Mouse (Mus musculus) lung, postnatal 14 days (tissue): ENCODE measurements at regions not wholly inside any gene's neighbourhood (a gene's known extent, or its start where the extent isn't known, plus 50 kb on each side); places are given as distances from the start of the nearest gene placed in this dataset.
A peak's percentile ranks its signal among the peaks of the same experiment; 100 is the strongest.
"Not testable (repeated sequence)": the region's sequence is repeated elsewhere in the genome, so short reads cannot be mapped to it uniquely, and the experiment has no call there.

Source experiments
- DNase-seq: peaks from one replicate; pipeline ENCODE4 v3.0.0; 2021

GRCm38 (mm10) chr2:48315306-48315705, 498.6 kb upstream of the Acvr2a start:
- no peak for DNase-seq

- no peak for DNase-seq
Observed at GRCm38 (mm10) chr2:48316180-48316889, 497.6 kb upstream of the Acvr2a start.

GRCm38 (mm10) chr2:48317821-48318220, 496.1 kb upstream of the Acvr2a start:
- DNase-seq, result no peak

DNA sequence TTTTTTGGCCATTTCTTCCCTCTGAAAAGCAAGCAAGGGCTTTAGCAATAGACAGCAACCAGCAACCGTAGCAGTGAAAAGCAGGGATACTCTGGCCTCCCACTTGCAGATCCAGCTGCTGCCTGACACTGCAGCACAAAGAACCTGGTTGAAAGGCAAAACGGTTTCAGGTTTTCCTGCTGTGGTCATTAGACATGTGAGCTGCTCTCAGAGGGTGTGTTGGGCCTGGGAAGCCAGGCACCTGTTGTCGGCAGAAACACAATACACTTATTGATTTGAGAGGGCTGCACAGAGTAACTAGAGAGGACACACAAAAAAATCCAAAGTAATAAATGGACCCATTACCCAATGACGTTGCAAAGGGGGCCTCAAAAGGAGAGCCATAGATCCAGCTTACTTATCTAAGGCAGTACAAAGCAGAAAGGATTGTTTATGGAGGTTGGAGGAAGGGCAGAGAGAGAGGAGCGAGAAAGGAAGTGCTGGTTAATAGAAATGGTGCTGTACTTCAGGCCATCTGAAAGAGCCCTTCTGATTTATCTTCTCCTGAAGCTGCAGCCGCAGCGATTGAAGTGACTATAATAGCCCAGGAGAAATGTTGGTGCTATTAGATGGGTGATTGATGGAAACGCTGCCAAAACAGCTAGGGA, 495.4 kb upstream of the Acvr2a start:
- DNase-seq, result no peak

DNA sequence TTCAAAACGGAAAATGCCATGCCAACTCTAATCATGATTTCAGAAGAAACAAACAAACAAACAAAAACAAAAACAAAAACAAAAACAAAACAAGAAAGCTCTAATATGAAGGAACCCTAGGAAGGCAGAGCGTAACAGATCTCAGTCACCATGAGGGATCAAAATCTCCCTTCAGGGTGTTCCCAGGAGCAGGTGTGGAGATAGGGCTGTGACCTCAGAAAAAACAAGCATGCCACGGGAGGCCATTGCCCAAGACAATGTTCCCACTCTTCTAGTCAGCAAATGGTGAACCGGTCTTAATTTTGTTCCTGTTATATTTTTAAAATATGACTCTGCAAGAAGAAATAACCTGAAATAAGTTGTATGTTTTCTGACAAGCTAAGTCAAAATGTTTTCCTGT, 492.4 kb upstream of the Acvr2a start:
- DNase-seq, result no peak

DNA sequence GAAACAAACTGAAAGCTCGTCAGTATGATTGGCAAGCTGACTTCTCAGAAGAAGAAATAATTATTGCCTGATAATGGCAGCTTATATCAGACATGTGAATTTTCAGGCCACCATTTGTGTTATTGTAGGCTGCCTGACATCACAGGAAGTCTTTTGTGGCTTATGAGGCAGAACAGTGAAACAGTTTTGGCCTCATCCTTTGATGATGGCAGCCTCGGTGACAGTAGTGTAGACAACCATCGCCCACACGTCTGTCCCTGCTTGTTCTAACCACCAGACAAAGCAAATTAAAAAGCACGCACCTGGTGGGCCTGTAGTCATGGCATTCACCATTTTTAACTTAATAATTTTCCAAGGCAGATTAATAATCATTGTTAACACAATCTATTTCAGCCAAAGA, 491.6 kb upstream of the Acvr2a start:
- DNase-seq, result no peak

DNA sequence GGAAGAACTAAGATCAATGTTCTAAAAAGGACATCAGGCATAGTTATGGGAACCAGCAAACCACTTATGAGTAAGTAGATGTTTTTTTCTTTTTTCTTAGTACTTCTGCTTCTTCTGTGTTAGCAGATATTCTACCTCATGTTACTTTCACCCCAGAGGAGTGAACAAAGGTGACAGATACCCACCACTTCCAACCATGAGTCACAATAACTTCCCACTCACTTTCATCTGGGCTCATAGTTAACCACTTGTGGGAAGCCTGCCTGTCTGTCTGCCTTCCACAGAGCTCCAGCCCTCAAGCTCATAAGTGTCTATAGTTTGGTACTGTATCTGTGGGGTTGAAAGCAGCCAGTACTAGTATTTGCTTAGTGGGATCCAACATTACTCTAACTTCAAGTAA, 485.7 kb upstream of the Acvr2a start:
- no peak for DNase-seq

- DNase-seq, result peak; percentile 15
Observed at GRCm38 (mm10) chr2:48332783-48333182, 481.1 kb upstream of the Acvr2a start.

GRCm38 (mm10) chr2:48348021-48348420, 465.9 kb upstream of the Acvr2a start:
- DNase-seq, result no peak

DNA sequence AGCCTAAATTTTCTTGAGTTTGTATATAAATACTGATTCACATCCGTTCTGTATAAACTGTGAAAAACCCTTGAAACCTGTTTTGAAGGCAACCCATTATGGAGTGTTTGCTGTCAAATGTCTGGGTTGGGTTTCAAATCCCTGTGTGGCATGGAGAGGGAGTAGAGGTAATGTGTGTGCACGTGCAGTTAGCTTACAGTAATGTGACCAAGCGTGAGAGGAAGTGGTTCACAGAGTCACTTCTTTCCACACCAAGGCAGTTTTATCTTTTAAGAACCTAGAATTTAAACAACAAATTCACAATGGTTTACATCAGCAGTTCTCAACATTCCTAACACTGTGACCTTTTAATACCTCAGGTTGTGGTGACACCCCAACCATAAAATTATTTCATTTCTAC, 464.1 kb upstream of the Acvr2a start:
- no peak for DNase-seq

DNA sequence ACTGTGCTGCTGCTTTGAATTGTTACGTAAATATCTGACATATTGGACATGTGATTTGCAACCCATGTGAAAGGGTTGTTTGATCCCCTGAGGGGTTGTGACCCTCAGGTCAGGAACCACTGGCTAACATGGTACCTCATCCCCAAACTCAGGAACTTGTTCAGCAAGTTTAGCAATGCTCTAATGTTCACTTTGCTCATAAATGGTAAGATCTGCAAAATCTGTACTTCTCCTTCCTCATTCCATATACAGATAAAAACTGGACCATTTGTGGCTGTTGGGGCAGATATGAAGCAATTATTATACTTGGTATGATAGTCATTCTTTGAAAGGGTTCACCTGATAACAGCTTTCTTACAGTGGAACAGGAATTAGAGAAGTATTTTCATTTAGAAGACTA, 463.7 kb upstream of the Acvr2a start:
- no peak for DNase-seq

- DNase-seq, result not testable (repeated sequence)
Observed at GRCm38 (mm10) chr2:48371572-48371971, 442.3 kb upstream of the Acvr2a start.

- no peak for DNase-seq
Observed at GRCm38 (mm10) chr2:48373086-48373485, 440.8 kb upstream of the Acvr2a start.

GRCm38 (mm10) chr2:48374302-48374701, 439.6 kb upstream of the Acvr2a start:
- no peak for DNase-seq

- DNase-seq, result no peak
Observed at GRCm38 (mm10) chr2:48378160-48378559, 435.7 kb upstream of the Acvr2a start.

DNA sequence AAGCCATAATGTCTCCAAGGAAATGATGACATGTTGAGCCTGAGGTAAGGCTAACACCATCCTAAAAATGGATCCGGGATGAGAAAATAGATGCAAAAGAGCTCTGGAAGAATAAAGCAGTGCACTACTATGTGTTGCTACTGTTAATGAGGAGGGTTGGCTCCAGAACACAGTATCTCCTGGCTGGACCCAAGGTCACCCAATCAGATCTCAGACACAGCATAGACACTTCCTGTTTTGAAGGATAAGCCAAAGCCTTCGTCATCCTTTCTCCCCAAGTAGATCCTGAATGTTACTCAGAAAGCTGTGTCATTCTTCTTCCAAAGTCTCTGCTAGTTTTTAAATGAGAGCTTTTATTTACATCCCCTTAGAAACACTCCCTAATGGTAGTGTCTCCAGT, 435.2 kb upstream of the Acvr2a start:
- no peak for DNase-seq

- DNase-seq, result peak; percentile 32
Observed at GRCm38 (mm10) chr2:48380140-48380539, 433.8 kb upstream of the Acvr2a start.

- DNase-seq, result no peak
Observed at GRCm38 (mm10) chr2:48380786-48381185, 433.1 kb upstream of the Acvr2a start.

DNA sequence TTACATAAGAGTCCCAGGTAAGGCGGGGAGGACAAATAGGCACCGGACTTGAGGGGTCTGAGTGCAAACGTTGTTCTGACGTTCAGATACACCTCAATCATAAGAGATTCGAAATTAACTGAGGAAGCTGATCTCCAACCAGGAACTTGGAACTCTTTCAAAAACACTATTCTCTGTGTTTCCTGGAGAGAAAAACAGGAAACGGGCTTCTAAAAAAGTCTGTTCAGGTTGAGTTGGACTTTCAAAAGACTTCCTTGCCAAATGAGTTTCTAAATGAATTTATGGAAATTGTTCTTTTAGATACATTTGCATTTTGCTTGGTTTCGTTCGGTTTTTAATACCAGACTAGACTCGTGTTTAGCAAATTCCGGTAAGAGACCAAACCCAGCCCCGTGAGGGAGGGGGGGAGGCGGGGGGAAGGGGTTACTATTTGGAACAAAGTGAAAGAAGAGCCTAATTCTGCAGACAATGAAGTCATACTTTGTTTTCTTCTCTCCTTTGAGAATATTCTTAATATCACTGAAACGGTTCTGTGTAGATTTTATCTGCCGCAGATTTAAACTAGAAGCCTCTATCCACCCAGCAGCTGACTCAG, 432.3 kb upstream of the Acvr2a start:
- DNase-seq, result peak; percentile 5

DNA sequence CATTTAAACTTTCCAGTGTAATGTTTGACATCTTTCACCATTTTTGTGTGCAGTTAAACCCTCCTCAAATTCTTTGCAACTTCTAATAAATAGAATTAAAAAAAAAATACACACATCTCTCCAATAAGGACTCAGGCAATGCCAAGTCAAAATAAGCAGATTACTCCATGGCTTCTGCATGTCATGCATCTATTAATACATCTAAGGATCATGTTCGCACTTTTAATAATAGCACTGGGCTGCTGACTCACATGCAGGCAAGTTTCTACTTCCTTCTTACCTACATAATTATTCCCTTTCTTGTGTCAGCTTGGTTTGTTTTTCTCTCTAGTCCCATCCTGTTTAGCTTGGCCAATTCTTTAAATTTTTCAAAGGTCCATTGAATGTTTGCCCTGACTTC, 415.4 kb upstream of the Acvr2a start:
- no peak for DNase-seq

DNA sequence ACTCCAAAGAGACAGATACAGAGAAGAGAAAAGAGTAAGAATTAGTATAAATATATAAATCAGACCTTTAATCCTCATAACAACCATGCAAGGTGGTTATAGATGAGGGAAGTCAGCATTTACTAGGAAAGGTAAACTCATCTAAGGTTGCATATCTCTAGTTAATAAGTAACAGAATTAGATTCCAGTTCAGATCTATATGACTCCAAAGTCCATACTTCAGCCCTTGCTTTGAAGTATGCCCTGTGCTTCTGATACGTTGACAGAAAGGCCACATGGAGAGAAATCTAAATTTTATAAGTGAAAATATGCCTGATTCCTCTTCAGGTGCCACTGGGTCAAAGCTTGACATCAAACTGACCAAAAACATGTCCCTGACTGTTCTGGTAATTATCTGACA, 414.7 kb upstream of the Acvr2a start:
- DNase-seq, result no peak

DNA sequence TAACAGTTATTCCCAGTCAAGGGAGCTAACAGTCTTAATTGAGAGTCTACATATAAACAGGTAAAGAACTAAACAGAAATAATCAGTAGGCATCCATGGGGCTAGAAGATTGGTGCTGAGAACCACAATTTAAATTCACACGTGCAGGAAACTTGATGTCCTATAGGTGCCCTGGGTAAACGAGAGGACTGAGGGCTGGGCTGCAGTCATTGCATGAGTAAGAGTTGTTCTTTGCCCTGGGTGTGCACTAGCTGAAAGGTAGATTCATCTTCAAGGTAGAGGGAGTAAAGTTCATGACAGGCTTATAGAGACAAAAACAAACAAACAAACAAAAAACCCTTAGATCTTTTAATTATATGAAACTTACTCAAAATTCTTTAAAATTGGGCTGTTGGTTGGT, 411.1 kb upstream of the Acvr2a start:
- no peak for DNase-seq

- no peak for DNase-seq
Observed at GRCm38 (mm10) chr2:48404460-48404859, 409.4 kb upstream of the Acvr2a start.

DNA sequence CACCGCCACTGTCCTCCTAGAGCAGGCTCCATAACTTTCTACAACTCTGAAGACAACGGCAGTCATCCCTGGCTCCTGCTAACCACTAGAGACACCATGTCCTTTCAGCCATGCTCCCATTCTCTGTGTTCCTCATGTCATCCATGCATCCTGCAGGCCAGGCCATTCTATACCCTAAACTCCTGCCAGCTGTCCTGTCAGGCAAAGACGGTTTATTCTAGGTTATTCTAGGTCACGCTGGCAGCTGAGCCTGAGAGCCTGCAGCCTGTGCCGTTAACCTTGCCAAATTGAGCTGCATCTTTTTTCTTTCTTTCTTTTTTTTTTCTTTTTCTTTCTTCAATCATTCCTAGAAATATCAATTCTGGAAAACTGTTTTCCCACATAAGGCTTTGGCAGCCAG, 406.0 kb upstream of the Acvr2a start:
- no peak for DNase-seq

GRCm38 (mm10) chr2:48409876-48410275, 404.0 kb upstream of the Acvr2a start:
- DNase-seq, result no peak
